Mouse (Mus musculus): ENCODE results near the gene Gm49510. TPM values are rescaled to one million over a fixed set of nuclear protein-coding genes. Genes with fewer than 3 reads are reported as not detected.
A peak's percentile ranks its signal among the peaks of the same experiment; 100 is the strongest.

The Gm49510 gene
- total RNA-seq, 2 experiments from 2014 or later = not detected

DNA sequence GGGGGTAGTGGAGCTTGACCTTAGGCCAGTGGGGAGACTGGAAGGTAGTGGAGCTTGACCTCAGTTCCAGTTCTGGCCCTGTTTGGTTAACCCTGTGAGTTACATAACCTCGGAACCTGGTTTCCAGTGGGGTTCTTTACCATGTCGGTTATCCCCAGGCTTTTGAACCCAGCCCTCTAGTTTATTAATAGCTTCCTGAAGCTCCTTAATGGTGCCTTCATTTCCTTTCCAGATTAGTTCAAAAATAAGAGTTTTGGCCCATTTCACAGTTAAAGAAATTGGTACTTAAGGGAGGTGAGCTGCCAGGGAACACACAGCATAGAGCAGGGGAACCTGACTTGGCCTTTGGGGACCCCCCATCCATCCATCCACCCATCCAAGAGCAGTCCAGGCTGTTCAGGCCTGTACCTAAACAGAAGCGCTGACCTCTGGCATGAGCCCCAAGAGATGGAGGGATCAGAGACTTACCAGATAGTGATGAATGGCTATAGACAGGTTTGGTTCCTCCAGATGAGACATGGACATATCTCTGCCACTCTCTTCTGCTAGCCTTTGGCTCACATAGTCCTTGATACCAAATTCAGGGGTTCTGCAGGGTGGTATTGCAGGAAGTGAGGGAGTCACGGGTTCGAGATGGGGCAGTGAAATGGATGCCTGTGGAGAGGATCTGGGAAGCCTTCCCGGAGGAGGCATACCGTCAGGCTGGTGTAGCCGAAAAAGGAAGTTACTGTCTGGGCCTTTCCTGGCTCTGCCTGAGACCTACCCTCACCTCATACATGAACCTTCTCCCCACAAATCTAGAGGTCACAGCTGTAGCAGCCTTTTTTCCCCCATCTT is 15.6 kb downstream of the Gm49510 start:
- DNase-seq (ENCODE audit: low spot score in 2 of 2) = no peak

DNA sequence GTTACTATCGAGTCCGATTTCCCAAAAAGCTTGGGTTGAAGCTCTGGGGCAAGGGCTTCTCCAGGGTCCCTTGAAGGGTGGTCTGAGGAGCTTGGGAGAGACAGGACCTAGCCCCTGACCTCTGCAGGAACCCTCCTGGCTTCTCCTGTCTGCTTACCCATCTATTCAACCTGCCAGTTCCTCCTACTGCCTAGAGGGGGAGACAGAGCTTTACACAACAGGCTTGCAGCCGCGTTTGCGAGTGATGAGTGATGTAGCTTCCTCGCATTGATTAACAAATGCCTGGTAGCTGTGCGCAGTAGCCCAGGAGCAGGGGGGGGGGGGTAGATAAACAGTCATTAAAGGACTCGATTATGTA is 16.2 kb downstream of the Gm49510 start:
- peak; percentile 70 to 75 for DNase-seq (ENCODE audit: low spot score in 2 of 2)

DNA sequence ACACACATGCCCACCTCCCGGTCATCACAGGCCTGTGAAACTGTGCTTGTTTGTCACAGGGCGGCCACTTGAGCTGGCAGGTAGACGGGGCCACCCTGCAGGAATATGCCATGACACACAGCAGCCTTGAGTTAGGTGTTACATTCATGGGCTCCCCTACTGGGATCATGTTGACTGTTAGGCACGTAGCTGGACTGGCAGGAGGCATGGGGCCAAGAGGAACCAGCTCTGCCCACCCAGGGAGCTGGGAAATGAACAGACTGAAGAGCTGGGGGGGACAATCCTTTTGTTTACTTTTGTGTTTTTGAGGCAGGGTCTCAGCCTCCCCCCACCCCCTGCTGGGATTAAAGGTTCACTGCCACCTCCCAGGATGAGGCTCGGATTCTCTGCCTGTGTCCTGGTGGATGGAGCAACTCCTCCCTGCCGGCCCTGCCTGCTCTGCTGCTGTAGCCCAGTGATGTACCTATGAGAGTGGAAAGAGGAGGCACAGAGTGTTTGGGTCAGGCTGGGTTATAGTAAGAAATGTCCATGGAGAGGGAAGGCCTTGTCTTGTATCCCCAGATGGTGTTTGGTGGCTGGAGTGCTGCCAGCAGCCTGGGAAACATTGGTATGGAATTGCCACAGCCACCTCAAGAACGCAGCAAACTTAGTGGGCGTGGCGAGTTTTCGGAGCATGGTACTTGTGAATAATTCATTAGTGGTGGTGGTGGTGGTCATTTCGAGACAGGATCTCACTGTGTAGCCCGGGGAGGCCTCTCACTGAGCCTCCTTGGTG is 16.8 kb downstream of the Gm49510 start:
- DNase-seq (ENCODE audit: low spot score in 2 of 2) = peak in 1 of 2 experiments; percentile 52

DNA sequence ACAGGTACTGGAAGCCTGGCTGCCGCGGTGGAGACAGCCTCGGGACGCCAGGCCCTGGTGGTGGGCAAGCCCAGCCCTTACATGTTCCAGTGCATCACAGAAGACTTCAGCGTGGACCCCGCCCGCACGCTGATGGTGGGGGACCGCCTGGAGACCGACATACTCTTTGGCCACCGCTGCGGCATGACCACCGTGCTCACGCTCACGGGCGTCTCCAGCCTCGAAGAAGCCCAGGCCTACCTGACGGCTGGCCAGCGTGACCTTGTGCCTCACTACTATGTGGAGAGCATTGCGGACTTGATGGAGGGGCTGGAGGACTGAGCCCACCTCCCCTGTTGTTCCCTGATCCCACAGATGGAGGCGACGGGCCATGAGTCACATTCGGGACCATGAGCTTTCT is 18.7 kb downstream of the Gm49510 start:
- no peak for DNase-seq (ENCODE audit: low spot score in 2 of 2)

DNA sequence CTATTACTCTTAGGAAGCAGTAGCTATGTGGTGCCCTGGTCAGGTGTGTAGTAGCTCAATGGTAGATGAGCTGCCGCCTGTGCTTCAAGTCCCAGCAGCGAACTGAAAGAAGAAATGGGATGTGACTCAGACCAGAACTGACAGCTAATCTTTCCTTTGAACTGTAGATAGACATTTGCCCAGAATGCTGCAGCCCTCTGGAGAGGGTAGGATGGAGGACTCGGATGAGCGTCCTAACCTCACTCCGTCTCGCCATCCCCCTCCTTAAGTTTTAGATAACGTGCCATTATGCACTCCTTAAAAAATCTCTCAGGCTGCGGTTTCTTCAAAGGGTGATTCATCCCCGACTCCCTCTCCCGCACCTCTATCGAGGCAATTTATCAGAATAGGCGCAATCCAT is 20.4 kb downstream of the Gm49510 start:
- no peak for DNase-seq (ENCODE audit: low spot score in 2 of 2)

DNA sequence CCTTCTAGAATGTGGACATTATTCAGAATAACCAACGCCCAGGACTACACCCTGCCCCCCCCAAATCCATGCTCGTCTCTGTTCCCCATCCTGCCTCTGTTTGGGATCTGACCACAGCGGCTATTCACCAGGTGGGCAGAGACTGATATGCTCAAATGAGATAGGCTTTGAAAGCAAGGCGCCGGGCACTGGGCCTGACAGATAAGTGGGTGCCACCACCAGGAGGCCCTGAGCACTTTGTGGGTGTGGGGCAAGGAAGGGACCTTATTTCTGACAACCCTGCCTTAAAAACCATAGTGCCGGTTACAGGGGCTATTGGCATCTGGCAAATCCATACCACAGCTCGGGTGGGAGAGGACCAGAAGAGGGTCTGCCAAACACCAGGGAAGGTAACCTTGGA is 23.2 kb downstream of the Gm49510 start:
- no peak for DNase-seq (ENCODE audit: low spot score in 2 of 2)

DNA sequence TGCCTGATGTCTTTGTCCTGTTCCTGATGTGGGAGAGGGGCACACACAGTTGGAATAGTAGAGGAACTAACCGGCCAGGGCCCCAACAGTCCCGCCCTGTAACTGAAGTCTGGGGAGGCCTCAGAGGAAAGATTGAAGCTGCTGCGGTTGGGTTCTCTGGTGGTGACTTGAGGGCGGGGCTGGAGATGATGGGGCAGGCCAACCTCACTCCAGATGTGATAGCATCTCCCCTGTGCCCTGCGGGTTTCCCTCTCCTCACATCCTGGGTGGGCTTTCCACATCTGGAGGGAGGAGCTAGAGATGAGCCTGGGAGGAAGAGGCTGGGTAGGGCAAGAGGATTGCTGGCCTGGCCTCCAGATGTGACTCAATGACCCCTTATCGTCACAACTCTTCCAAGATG is 24.1 kb downstream of the Gm49510 start:
- DNase-seq (ENCODE audit: low spot score in 2 of 2) = no peak

DNA sequence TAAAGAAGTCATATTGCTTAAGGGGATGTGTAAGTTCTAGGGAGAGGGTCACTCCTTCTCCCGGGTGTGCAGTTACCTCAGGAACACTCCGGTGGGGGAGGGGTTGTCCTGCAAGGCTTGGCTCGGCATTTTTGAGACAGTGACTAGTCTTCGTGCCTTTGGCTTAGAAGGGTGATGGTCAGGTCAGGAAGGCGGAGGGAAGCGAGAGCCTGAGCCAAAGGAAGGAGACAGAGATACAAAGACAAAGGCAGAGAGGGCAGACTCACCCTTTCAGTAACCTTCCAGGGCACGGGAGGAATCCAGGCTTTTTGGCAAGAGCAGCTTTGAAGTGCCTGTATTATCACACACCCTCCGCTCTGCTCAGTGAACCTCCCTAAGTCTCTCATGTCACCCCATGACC is 25.7 kb downstream of the Gm49510 start:
- no peak for DNase-seq (ENCODE audit: low spot score in 2 of 2)

DNA sequence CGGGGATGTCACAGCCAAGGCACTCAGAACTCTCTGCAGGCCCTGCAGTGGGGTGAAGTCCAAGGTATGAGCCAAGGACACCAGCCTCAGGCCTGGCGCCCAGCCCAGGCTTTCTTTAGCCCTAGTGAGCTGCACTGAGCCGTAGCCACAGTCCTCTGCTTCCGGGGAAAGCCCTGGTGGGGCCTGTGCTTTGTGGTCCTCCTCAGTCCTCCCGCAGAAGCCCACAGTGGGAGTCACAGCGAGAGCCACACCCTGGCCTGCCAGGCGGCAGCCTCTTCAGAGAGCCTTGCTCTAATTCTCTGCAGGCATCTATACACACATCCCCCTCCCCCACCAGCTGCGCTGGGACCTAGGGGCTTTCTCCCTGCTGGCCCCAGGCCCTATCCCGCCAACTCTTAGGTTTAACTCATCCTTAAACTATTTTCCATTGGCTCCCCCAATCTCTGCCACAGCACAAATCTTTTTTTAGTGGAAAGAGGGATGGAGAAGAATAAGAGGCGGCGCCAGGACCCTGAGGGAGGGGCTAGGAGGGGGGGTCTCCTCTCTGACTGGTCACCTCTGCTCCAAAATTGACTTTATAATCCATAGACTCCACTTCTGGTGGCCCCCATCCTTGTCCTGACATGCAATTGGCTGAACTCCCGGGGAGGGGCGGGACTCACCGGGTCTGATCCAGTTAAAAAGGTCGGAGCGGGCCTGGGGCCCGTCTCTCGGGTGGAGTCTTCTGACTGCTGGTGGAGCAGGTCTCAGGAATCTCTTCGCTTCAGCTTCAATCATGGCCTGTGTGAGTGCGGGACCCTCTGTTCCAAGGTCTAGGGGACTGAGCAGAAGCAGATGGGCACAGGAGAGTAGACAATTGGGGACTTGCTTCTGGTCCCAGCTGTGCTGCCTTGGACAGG is 26.8 kb downstream of the Gm49510 start, which contains the start of gene Lgals1:
Gene Lgals1, plus strand, starts transcription at position 705 of the 899 bp plus-strand sequence.
- DNase-seq (ENCODE audit: low spot score in 2 of 2) = peak; percentile 58 to 70

DNA sequence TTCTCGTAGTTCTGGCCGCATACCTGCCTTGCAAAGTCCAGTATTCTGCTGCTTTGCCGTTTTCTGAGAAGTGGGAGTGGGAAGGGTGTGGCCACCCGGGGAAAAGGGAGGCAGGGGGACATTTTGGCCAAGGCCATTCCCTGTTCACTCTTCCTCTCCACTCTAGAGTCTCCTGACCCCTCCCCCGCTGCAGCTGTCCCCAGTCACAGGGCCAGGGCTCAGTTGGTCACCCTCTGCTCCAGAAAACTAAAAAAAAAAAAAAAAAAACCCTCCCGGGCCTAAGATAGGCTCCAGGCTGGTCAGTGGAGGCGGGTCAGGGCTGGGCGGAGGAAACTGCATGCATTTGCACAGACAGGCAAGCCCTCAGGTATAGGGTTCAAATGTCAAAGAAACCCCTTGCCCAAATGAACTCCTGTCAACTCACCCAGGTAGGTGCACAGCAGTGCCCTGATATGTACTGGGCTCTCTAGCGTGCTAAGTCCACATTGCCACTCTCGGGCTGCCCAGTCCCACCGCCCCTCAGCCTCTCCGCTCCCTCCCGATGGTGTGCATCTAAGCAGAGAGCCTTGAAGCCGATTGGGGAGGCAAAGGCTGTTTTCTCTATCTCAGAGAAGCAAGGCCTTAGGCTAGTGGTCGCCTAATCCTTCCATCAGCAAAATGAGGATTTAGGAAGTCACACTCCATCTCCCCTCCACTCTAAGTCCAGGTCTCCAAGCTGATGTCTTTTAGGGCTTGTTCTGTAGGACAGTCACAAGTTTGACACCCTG is 27.7 kb downstream of the Gm49510 start:
- DNase-seq (ENCODE audit: low spot score in 2 of 2) = no peak

DNA sequence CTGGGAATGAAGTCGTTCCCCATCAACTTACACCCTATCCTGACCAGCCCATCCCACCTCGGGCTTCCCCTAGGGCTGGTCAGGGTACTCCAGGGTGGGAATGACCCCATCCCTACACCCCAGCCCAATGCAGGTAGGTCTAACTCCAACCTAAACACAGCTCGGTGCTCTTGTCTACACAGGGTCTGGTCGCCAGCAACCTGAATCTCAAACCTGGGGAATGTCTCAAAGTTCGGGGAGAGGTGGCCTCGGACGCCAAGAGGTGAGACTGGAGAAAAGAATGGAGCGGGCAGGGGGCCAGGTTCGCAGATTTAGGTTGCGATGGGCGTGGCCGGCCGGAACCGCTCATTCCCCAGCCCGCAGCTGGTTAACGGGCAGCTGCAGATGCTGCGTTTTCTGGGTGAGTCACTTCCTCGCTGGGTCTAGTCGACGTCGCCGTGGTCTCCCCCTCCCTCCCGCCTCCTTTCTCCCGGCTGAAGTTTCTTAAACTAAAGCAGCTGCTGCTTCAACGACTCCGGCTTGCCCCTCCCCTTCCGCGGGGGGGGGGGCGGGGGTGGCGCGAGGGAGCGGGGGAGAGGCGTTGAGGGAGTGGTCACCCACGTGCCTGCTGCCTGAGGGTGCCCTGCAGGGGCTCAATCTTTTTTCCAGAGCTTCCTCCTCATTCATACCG is 28.5 kb downstream of the Gm49510 start:
- peak in 1 of 2 experiments; percentile 46 for DNase-seq (ENCODE audit: low spot score in 2 of 2)

DNA sequence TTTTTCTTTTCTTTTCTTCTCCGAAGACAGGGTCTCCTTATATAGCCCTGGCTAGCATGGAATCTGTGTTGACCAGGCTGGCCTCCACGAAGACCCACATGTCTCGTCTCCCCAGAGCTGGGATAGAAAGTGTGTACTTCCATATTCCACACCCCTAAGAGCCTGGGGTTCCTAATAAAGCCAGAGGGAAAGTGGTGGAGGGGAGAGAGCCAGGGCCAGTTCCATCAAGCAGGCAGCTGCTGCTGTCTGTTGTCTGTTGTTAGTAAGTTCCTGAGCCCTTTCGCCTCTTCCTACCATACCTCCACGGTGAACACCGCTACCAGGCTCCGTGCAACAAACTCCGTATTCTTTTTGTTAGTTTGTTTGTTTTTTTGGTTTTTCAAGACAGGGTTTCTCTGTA is 29.1 kb downstream of the Gm49510 start:
- no peak for DNase-seq (ENCODE audit: low spot score in 2 of 2)

DNA sequence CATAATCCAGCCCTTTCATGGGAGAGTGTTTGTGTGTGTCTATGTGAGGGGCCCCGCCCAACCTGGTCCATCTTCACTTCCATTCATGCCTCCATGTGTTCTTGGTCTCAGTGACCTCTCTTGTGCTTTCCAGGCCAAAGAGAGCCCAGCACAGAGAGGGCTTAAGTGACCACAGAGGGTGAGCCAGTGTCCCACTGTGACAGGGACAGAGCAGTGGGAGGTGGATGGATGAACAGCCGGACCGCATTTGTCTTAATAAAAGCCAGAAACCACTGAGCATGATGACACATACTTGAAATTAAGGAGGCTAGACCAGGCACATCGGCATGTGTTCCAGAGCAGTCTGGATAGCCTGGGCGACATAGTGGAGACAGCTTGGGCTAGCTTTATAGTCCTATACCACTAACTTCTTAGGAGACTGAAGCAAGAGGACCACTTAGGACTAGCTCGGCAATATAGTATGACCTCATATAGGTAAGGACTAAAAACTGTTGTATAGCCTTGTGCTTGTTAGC is 30.8 kb downstream of the Gm49510 start:
- DNase-seq (ENCODE audit: low spot score in 2 of 2) = no peak

DNA sequence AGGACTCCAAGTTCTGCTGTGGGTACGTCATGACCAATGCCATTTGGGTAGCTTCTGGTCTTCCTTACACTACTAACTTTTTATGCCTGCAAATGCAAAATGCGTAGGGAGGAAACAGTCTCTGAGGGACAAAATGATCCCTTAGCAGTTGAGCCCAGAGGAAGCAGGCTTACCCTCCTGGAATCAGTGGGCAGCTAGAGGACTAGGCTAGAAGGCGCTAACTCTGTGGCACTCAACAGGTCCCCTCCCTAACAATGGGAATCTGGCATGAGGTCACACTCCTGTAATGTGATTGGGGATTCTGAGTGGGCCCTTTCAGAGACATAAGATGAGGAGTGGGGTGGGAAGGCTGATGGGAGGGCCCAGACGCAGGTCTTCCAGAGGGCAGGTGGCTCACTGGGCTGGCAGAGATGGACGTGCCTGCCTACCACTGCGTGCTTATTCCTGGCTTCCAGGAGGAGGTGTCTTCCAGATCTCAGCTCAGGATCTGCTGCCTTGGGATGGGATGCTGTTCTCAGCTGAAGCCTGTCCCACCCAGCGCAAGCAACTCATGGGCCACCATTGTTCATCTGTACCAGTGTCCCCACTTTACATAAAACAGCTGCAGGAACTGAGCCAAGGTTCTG is 31.4 kb downstream of the Gm49510 start:
- no peak for DNase-seq (ENCODE audit: low spot score in 2 of 2)

DNA sequence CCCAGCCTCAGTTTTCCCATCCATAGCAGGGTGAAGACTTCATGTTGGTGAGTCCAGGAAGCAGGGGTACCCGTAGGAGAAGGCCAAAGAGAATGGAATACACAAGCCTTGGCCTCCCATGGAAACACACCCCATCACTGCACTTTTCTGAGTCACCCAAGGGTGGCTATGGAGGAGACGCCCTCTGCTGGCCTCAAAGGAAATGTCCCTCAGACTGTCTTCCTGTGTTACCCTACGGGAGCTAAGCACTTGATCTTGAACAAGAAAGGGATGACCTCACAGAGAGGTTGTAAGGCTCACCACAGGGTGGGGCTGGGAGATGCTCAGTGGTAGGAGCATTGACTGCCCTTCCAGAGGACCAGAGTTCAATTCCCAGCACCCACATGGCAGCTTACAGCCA is 32.1 kb downstream of the Gm49510 start:
- DNase-seq (ENCODE audit: low spot score in 2 of 2) = no peak

DNA sequence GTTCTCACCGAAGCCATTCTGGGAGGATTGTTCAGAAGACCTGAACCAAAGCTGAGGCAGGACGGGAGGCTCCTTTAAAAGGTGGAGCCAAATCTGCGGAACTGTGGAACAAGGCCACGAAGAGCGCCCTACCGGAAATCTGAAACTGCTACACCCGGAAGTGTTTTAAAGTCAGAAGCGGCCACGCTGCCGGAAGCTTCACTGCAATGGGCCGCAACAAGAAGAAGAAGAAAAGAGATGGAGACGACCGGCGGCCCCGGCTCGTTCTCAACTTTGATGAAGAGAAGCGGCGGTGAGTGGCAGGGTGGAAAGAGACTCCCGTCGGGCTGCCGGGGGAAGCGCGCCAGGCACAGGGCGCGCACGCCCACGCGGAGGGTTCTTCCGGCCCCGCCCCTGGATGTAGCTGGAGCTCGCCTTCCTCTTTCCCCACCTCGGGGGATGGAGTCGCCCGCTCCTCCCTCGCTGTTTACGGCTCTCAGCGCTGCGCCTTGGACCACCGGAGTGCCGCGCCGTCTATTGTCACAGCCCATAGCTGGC is 35.4 kb downstream of the Gm49510 start, which contains the start of gene Nol12:
Gene Nol12, plus strand, starts transcription at position 150 of the 537 bp plus-strand sequence.
- DNase-seq (ENCODE audit: low spot score in 2 of 2) = peak; percentile 90 to 92

DNA sequence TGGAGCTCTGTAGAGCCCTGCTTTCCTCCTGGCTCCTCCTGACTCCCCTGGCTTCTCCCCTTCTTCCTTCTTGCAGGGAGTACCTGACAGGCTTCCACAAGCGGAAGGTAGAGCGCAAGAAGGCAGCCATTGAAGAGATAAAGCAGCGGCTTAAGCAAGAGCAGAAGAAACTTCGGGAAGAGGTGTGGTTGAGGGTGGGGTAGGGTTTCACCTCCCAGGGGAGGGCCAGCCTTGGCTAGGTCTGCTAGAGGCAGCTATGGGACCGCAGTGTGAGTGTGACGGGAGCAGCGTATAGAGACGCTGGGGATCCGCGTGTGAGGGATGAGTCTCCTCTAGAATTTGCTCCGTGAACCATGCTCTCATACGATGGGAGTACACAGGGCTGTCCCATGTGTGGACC is 36.9 kb downstream of the Gm49510 start:
- no peak for DNase-seq (ENCODE audit: low spot score in 2 of 2)

DNA sequence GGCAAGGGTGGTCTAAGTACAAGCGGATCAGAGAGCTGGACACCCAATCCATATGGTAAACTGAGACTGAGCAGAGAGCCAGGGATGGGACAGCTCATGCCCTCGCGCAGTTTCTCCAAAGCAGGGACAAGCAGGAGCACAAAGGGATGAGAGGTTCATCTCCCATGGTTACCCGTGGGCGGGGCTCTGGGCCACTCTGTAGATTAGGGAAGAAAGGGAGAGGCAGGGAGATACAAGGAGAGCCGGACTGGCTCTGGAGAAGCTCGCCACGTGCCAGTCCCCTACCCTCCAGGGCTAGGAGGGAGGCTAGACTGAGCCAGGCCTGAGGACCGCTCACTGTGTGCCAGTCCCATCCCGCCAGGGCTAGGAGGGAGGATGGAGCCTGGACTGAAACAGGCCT is 37.8 kb downstream of the Gm49510 start:
- DNase-seq (ENCODE audit: low spot score in 2 of 2) = no peak

DNA sequence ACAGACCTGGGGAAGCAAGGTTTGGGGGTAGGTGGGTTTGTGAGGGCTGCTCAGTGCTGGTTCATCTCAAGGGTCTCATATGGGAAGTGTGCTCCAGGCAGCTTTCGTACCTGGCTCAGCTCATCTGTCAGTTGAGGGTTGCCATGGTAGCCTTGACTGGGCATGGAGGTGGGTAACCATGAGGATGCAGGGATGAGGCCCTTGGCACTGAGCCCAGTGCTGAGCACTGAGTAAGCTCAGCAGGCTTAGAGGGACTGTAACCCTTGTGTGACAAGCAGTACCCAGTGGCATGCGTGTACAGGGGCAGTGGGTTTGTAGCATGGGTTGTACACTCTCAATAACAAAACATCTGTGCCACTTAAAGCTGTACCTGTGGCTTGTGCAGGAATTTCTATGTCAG is 38.5 kb downstream of the Gm49510 start:
- DNase-seq (ENCODE audit: low spot score in 2 of 2) = no peak
